Mouse (Mus musculus) C2C12 (cell line): ENCODE measurements at regions not wholly inside any gene's neighbourhood (a gene's known extent, or its start where the extent isn't known, plus 50 kb on each side); places are given as distances from the start of the nearest gene placed in this dataset.

Source experiments
- H3K27me3 ChIP-seq: one replicate; pipeline ENCODE4 v1.6.1; 2011; ENCODE audit not compliant: control insufficient read depth, insufficient read depth, insufficient read length
- H3K36me3 ChIP-seq: one replicate; pipeline ENCODE4 v1.6.1; 2011; ENCODE audit not compliant: control insufficient read depth, insufficient read depth
- H3K4me3 ChIP-seq: one replicate; pipeline ENCODE4 v1.5.1; 2011; ENCODE audit warnings: mild to moderate bottlenecking, control low read depth; ENCODE audit not compliant: poor library complexity, insufficient read depth, severe bottlenecking
- H3K79me2 ChIP-seq: one replicate; pipeline ENCODE4 v1.6.1; 2011; ENCODE audit not compliant: control insufficient read depth, insufficient read depth
- H3K79me3 ChIP-seq: one replicate; pipeline ENCODE4 v1.6.1; 2011; ENCODE audit warnings: low read depth, control low read depth
- H3ac ChIP-seq: one replicate; pipeline ENCODE3; 2011; ENCODE audit warnings: low read depth; ENCODE audit not compliant: control insufficient read depth, insufficient read length
- CEBPB ChIP-seq: IDR thresholded peaks from one replicate; pipeline ENCODE4 v1.6.1; 2011; ENCODE audit warnings: low read depth, mild to moderate bottlenecking, control low read depth, moderate library complexity
- CTCF ChIP-seq: IDR thresholded peaks from one replicate; pipeline ENCODE4 v1.5.1; 2011; ENCODE audit not compliant: control insufficient read depth, insufficient read depth, insufficient read length
- FOSL1 ChIP-seq: IDR thresholded peaks from one replicate; pipeline ENCODE4 v1.8.0; 2011; ENCODE audit warnings: mild to moderate bottlenecking, low read length; ENCODE audit not compliant: poor library complexity, insufficient read depth, severe bottlenecking
- MAX ChIP-seq: IDR thresholded peaks from one replicate; pipeline ENCODE4 v1.6.1; 2011; ENCODE audit warnings: mild to moderate bottlenecking, control low read depth
- MYOD1 ChIP-seq: IDR thresholded peaks from one replicate; pipeline ENCODE4 v1.6.1; 2011; ENCODE audit warnings: low read depth; ENCODE audit not compliant: control insufficient read depth, insufficient read length
- MYOG ChIP-seq: IDR thresholded peaks from one replicate; pipeline ENCODE4 v1.6.1; 2011; ENCODE audit not compliant: control insufficient read depth, insufficient read length; ENCODE audit errors: extremely low read depth
- USF1 ChIP-seq: IDR thresholded peaks from one replicate; pipeline ENCODE4 v1.6.1; 2011; ENCODE audit warnings: low read depth, mild to moderate bottlenecking, control low read depth, moderate library complexity

DNA sequence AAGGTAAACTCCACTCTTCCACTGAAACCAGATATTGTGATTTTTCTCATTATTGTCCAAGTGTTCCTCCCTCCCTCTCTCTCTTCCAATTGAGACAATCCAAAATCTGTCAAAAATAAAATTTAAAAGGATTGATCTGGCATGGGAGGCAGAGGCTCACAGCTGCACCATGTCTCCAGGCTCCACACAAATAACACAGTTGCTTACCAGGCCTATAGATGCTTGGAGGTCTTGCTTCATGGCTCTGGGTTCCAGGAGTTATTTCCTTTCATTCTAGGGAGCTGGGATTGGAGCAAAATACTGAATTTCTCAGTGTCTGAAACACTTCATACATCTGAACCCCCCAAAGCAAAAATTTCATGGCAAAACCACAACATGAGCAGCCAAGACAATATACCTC is 134.2 kb upstream of the Fam98a start:
- TF ChIP-seq MYOG, result no peak
- TF ChIP-seq CTCF, result no peak
- no peak for TF ChIP-seq MAX
- no peak for TF ChIP-seq USF1
- no peak for TF ChIP-seq CEBPB
- TF ChIP-seq FOSL1, result no peak
- TF ChIP-seq MYOD1, result no peak
- no peak overlapping the region for H3ac ChIP-seq
- H3K4me3 ChIP-seq, result no peak overlapping the region
- no peaks in the 10 kb centered on the region for H3K79me3 ChIP-seq
- H3K36me3 ChIP-seq, result no peaks in the 10 kb centered on the region
- no peaks in the 10 kb centered on the region for H3K79me2 ChIP-seq
- H3K27me3 ChIP-seq, result no peaks in the 10 kb centered on the region

DNA sequence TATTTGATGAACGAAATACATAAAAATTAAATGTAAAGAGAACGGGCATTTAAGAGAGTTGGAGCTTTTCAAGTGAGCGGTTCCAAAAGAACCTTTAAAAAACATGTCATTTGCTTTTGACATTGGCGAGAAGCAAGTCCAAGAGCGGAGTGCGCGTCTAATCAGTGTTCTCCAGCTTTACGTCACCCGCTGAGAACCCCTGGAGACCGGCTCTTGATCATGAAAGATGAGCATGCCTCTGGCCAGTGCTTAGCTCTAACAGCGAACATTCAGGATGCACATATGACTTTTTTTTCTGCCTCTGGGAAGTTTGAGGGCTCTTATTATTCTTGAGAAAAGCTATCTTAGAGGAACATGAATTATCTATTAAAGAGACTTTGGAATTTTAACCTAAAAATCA is 95.2 kb upstream of the Fam98a start:
- no peaks in the 10 kb centered on the region for H3K79me2 ChIP-seq
- no peaks in the 10 kb centered on the region for H3K36me3 ChIP-seq
- no peak overlapping the region for H3ac ChIP-seq
- no peak overlapping the region for H3K4me3 ChIP-seq
- TF ChIP-seq USF1 (no peak), CTCF (no peak), FOSL1 (no peak), MAX (no peak), CEBPB (no peak), MYOD1 (no peak), MYOG (no peak)
- H3K79me3 ChIP-seq, result no peaks in the 10 kb centered on the region
- H3K27me3 ChIP-seq, result no peaks in the 10 kb centered on the region

GRCm38 (mm10) chr17:75644698-75645097 is 93.0 kb upstream of the Fam98a start:
- Histone ChIP-seq H3K79me2 (no peaks in the 10 kb centered on the region), H3K36me3 (no peaks in the 10 kb centered on the region), H3K27me3 (no peaks in the 10 kb centered on the region), H3K4me3 (no peak overlapping the region), H3K79me3 (no peaks in the 10 kb centered on the region), H3ac (no peak overlapping the region)
- no peak for TF ChIP-seq MYOG
- no peak for TF ChIP-seq CTCF
- no peak for TF ChIP-seq MAX
- TF ChIP-seq CEBPB, result no peak
- TF ChIP-seq MYOD1, result no peak
- TF ChIP-seq FOSL1, result no peak
- TF ChIP-seq USF1, result no peak

GRCm38 (mm10) chr17:75642311-75642710 is 90.6 kb upstream of the Fam98a start:
- Histone ChIP-seq H3K4me3 (no peak overlapping the region), H3K79me3 (no peaks in the 10 kb centered on the region), H3ac (no peak overlapping the region), H3K36me3 (no peaks in the 10 kb centered on the region), H3K79me2 (no peaks in the 10 kb centered on the region), H3K27me3 (no peaks in the 10 kb centered on the region)
- TF ChIP-seq MAX, result no peak
- no peak for TF ChIP-seq MYOD1
- no peak for TF ChIP-seq USF1
- no peak for TF ChIP-seq FOSL1
- TF ChIP-seq CTCF, result no peak

DNA sequence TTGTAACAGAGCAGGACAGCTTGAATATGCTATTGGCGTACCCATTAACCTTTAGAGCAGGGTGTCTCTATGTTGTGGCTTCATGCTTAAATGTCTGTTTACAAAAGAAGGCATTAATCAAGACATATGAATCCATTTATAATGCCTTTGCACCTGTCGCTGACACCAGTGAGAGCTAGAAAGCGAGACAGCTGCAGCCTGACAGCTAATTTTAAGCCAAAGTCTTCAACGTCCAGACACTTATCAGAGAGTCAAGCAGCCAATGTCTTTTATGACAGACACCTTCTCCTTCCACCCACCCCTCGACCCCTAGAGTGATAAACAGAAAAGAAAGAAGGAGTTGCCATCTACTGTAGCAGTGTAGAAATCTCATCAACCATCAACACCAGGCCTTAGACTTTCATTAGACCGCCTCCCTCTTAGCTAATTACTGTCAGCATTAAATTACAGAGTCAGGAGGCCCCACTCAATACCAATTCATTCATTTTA is 89.3 kb upstream of the Fam98a start:
- no peak overlapping the region for H3ac ChIP-seq
- H3K79me3 ChIP-seq, result no peaks in the 10 kb centered on the region
- no peaks in the 10 kb centered on the region for H3K79me2 ChIP-seq
- H3K36me3 ChIP-seq, result no peaks in the 10 kb centered on the region
- no peak overlapping the region for H3K4me3 ChIP-seq
- H3K27me3 ChIP-seq, result no peaks in the 10 kb centered on the region
- TF ChIP-seq MYOD1 (no peak), CEBPB (no peak), FOSL1 (no peak), CTCF (no peak), USF1 (no peak), MYOG (no peak)

GRCm38 (mm10) chr17:75640575-75640974 is 88.8 kb upstream of the Fam98a start:
- Histone ChIP-seq H3K27me3 (no peaks in the 10 kb centered on the region), H3ac (no peak overlapping the region), H3K36me3 (no peaks in the 10 kb centered on the region), H3K79me3 (no peaks in the 10 kb centered on the region), H3K79me2 (no peaks in the 10 kb centered on the region), H3K4me3 (no peak overlapping the region)
- TF ChIP-seq FOSL1, result no peak
